ENCODE assay signal across 17 mouse cellular contexts in the genomic region with DNA sequence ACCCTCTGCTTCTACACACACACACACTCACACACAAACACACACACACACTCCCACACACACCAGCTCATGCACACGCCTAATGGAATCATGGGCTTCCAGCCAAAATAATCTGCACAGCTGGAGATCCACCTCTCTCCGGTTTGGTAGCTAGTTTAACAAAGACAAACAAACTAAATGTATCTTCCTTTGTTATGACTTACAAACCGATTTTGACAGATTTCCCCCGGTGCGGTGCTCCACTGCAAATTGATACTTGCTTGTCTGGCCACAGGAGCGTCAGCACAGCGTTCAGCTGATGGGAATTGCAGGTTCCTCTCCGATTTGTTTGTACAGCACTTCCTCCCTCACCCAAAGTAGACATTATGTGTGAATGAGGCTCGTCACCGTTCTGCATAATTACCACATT.
DNase-seq lines count a peak whose midpoint lies in the region; ATAC-seq and TF ChIP-seq lines count a peak whose summit lies in the region.
"Had no signal": no experiment of that assay in that cellular context is flagged by ENCODE, and none has a peak within 500 bp of the region (broad histone marks: within the 10 kb centered on the region; RNA-seq: fewer than 3 reads in every experiment).

No protein-coding gene starts in this region.

- no peak overlapping the region for H3K9ac ChIP-seq in lung, embryonic 14.5 days
- H3K9ac ChIP-seq in heart, embryonic 13.5 days, result no peak overlapping the region
- H3K9ac ChIP-seq: limb, embryonic 13.5 days had no signal

- H3K27me3 ChIP-seq in lung, embryonic 14.5 days (ENCODE audit: insufficient read depth, low read length), result no peaks in the 10 kb centered on the region
- no peaks in the 10 kb centered on the region for H3K27me3 ChIP-seq in heart, embryonic 13.5 days (replicated peaks)
- H3K27me3 ChIP-seq: limb, embryonic 13.5 days had no signal

- no peak for ATAC-seq in lung, embryonic 14.5 days (ENCODE audit: insufficient read depth)
- ATAC-seq in heart, embryonic 13.5 days (ENCODE audit: extremely low read depth, insufficient number of reproducible peaks, low FRiP score, low TSS enrichment), result no peak
- ATAC-seq: CD4-positive, CD25-positive, alpha-beta regulatory T cell, adult 4 months had no signal

- H3K9me3 ChIP-seq in lung, embryonic 14.5 days (ENCODE audit: low read depth, low read length), result no peaks in the 10 kb centered on the region
- no peaks in the 10 kb centered on the region for H3K9me3 ChIP-seq in heart, embryonic 13.5 days
- H3K9me3 ChIP-seq: limb, embryonic 13.5 days had no signal

- peak overlapping the region; percentile 28; the same call in 1 of the 2 replicates for H3K4me2 ChIP-seq in lung, embryonic 14.5 days
- H3K4me2 ChIP-seq in heart, embryonic 13.5 days, result peak overlapping the region; percentile 38
- H3K4me2 ChIP-seq: limb, embryonic 13.5 days had no signal

- TF ChIP-seq POLR2A in lung, adult 2 months (IDR thresholded peaks at IDR 0.05; ENCODE audit: borderline replicate concordance, extremely low read depth, low read depth, low read length), result no peak

- no peaks in the 10 kb centered on the region for H3K4me1 ChIP-seq in lung, embryonic 14.5 days (ENCODE audit: insufficient read depth)
- H3K4me1 ChIP-seq in lung, adult 2 months (ENCODE audit: control insufficient read depth, insufficient read depth, low read length), result no peaks in the 10 kb centered on the region
- no peaks in the 10 kb centered on the region for H3K4me1 ChIP-seq in heart, embryonic 13.5 days

- no peak overlapping the region for H3K27ac ChIP-seq in gastrocnemius, adult 2 months
- H3K27ac ChIP-seq in lung, embryonic 14.5 days (ENCODE audit: low read depth), result no peak overlapping the region
- no peak overlapping the region for H3K27ac ChIP-seq in heart, embryonic 13.5 days (replicated peaks)
- H3K27ac ChIP-seq: layer of hippocampus, adult 2 months; limb, embryonic 13.5 days had no signal

- H3K36me3 ChIP-seq in lung, embryonic 14.5 days (ENCODE audit: insufficient read depth), result no peaks in the 10 kb centered on the region
- H3K36me3 ChIP-seq in heart, embryonic 13.5 days, result no peaks in the 10 kb centered on the region
- H3K36me3 ChIP-seq: limb, embryonic 13.5 days had no signal

- intact Hi-C loops in gastrocnemius, adult 2 months (cut with DNase I), result loop anchor here (10.0 kb wide), 1 partner anchor 110 kb away; no protein-coding TSS in a partner anchor
- intact Hi-C loops in gastrocnemius, postnatal 14 days (cut with DNase I; ENCODE audit: low total_unique reads), result no loop called here

- no peak for TF ChIP-seq CTCF in gastrocnemius, adult 2 months (IDR thresholded peaks at IDR 0.05)
- TF ChIP-seq CTCF in lung, embryonic 14.5 days (IDR thresholded peaks at IDR 0.05; ENCODE audit: low read depth), result no peak
- no peak for TF ChIP-seq CTCF in lung, adult 2 months (IDR thresholded peaks at IDR 0.05; ENCODE audit: insufficient read depth, low read length)

- 16% methylated on average over 10 of the region's 10 CpGs for WGBS in lung, embryonic 14.5 days
- WGBS in lung, adult 2 months, result 14% methylated on average over 10 of the region's 10 CpGs
- 43% methylated on average over 10 of the region's 10 CpGs for WGBS in heart, embryonic 13.5 days

- peak overlapping the region; percentile 21; the same call in 1 of the 2 replicates for H3K4me3 ChIP-seq in gastrocnemius, adult 2 months
- no peak overlapping the region for H3K4me3 ChIP-seq in lung, embryonic 14.5 days (ENCODE audit: low read depth, low read length)
- H3K4me3 ChIP-seq in lung, adult 2 months (replicated peaks; ENCODE audit: extremely low read depth, low read depth, low read length), result no peak overlapping the region
- no peak overlapping the region for H3K4me3 ChIP-seq in heart, embryonic 13.5 days
- H3K4me3 ChIP-seq: layer of hippocampus, adult 2 months; limb, embryonic 13.5 days had no signal

- no peak for DNase-seq in gastrocnemius, adult 2 months
- DNase-seq in gastrocnemius, postnatal 14 days, result no peak
- peak; percentile 55 for DNase-seq in lung, embryonic 14.5 days
- no peak for DNase-seq in lung, adult 2 months
- DNase-seq in brain, adult 2 months (ENCODE audit: low read depth, low spot score), result peak; percentile 63
- no peak for DNase-seq in cerebellum, postnatal 36 days
- DNase-seq in kidney, postnatal 25 days, result no peak
- DNase-seq: cerebellum, adult 2 months; embryo, embryonic 11 days; gastrocnemius, postnatal 36 days; kidney, adult 11 months; right cerebral cortex, postnatal 14 days; thymus, postnatal 25 days had no signal

Comparison
In these comparisons a context has a peak if more than half of its experiments do, and no peak if none do; other contexts are left out.
1. DNase-seq: peak in lung, embryonic 14.5 days (single experiment) and brain, adult 2 months (single experiment); none in gastrocnemius, adult 2 months (single experiment), gastrocnemius, postnatal 14 days (single experiment), lung, adult 2 months (single experiment), cerebellum, postnatal 36 days (0 of 2) and kidney, postnatal 25 days (0 of 2).